Mouse (Mus musculus) bone marrow, adult 2 months (tissue): ENCODE data around the gene Cant1.

Source experiments
- CTCF ChIP-seq: fragments of 200-500 bp; IDR thresholded peaks from 2 replicates; pipeline ENCODE4 v1.5.1; 2011; ENCODE audit warnings: low read length, control low read depth; ENCODE audit not compliant: control insufficient read depth, insufficient read depth
- POLR2A ChIP-seq: fragments of 200-500 bp; IDR thresholded peaks from 2 replicates; pipeline ENCODE4 v1.6.1; 2011; ENCODE audit warnings: low read depth, mild to moderate bottlenecking, control low read depth, low read length, borderline replicate concordance; ENCODE audit not compliant: control insufficient read depth

DNA sequence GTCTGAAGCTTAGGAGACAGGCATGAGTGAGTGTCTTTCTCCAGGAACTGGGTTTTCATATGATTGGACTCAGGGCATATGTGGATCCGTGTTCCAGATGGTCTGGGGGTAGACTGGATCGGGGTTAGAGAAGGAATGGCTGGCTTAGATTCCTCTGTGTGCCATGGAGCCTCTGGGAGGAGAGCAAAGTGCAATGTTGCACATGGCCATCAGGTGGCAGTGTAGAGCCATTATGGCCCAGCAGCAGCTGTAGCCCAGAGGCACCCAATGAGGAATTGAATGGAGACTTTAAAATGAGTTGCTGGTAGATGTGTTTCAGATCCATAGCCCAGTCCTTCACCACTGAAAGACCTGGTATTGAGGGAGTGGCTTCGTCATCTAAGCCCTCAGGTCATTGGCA, 27.0 kb upstream of the Cant1 start:
- TF ChIP-seq CTCF (peak; percentile 98), POLR2A (no peak)
